Mouse (Mus musculus): Measurements from ENCODE around the gene Fam243. TPM values are rescaled to one million over a fixed set of nuclear protein-coding genes. Genes with fewer than 3 reads are reported as not detected.

Fam243 gene
- not detected in 4 replicates for total RNA-seq (2023)

GRCm38 (mm10) chr16:92321341-92321740 is at the start of gene Fam243:
Gene Fam243 (minus strand): TSS chr16:92321441.

GRCm38 (mm10) chr16:92359229-92359628 is 38.0 kb upstream of the Fam243 start, which contains the start of gene Kcne1:
Gene Kcne1 (minus strand): TSS chr16:92359468.

GRCm38 (mm10) chr16:92300649-92301411 is 20.4 kb downstream of the Fam243 start, which contains the start of gene Smim11:
Gene Smim11 (plus strand): TSS chr16:92301286.

GRCm38 (mm10) chr16:92292101-92292500 is 29.1 kb downstream of the Fam243 start, which contains the start of gene Kcne2:
Gene Kcne2 (plus strand): TSS chr16:92292389.

Other genes with a start within 250 kb of the Fam243 start
- gene Kcne2, start 29.1 kb downstream of the Fam243 start, total RNA-seq (2023) = not detected in 4 replicates
- gene Smim11, start 20.2 kb downstream of the Fam243 start, total RNA-seq (2023) = 16.0 to 25.4 TPM (median 24.3 TPM) in 4 replicates
- not detected in 4 replicates for gene Kcne1, start 38.0 kb upstream of the Fam243 start, total RNA-seq (2023)
- gene Rcan1, start 149.4 kb upstream of the Fam243 start, total RNA-seq (2023) = 5.7 to 8.5 TPM (median 8.3 TPM) in 4 replicates
- not detected in 4 replicates for gene Clic6, start 164.3 kb upstream of the Fam243 start, total RNA-seq (2023)